Mouse (Mus musculus) spleen, adult 2 months (tissue): Measurements from ENCODE around the gene Cd44. TPM values are rescaled to one million over a fixed set of nuclear protein-coding genes. Genes with fewer than 3 reads are reported as not detected.

Experiments used
- DNase-seq, 2 experiments: peaks; one replicate each; pipeline versions ENCODE4 v3.0.0 to v3.0.0-alpha.2; 2012 to 2021; ENCODE audit warnings: low spot score in 2 of 2, low read depth in 1 of 2
- H3K27ac ChIP-seq: fragments of 200-500 bp; 2 replicates; pipeline ENCODE4 v1.5.1; 2012; ENCODE audit warnings: low read length, inconsistent platforms; ENCODE audit not compliant: insufficient read depth
- H3K27me3 ChIP-seq: fragments of 200-500 bp; 2 replicates; pipeline ENCODE4 v1.6.1; 2012; ENCODE audit warnings: mild to moderate bottlenecking, moderate library complexity, low read length, inconsistent platforms; ENCODE audit not compliant: control insufficient read depth, insufficient read depth
- H3K36me3 ChIP-seq: fragments of 200-500 bp; 2 replicates; pipeline ENCODE4 v1.6.1; 2012; ENCODE audit warnings: mild to moderate bottlenecking, low read length, inconsistent platforms; ENCODE audit not compliant: control insufficient read depth, insufficient read depth
- H3K4me1 ChIP-seq: fragments of 200-500 bp; 2 replicates; pipeline ENCODE4 v1.6.1; 2011; ENCODE audit warnings: inconsistent platforms; ENCODE audit not compliant: control insufficient read depth, insufficient read depth, insufficient read length
- H3K4me3 ChIP-seq: fragments of 200-500 bp; 2 replicates; pipeline ENCODE4 v1.5.1; 2011; ENCODE audit warnings: mild to moderate bottlenecking, inconsistent platforms; ENCODE audit not compliant: insufficient read depth, insufficient read length; ENCODE audit errors: extremely low read depth
- CTCF ChIP-seq: fragments of 200-500 bp; IDR thresholded peaks from 2 replicates; pipeline ENCODE4 v1.5.1; 2011; ENCODE audit warnings: mild to moderate bottlenecking, inconsistent platforms; ENCODE audit not compliant: insufficient read depth, insufficient read length, insufficient replicate concordance; ENCODE audit errors: extremely low read depth
- POLR2A ChIP-seq: fragments of 200-500 bp; IDR thresholded peaks from 2 replicates; pipeline ENCODE4 v1.6.1; 2011; ENCODE audit warnings: low read depth, low read length, inconsistent platforms
- WGBS: fragments of 180-500 bp; shearing (Covaris S2); methylation state at CpG from one replicate; pipeline ENCODE4 v1.1.7; 2018; 5-methylcytosine and 5-hydroxymethylcytosine counted together
- polyA plus RNA-seq: library from polyadenylated mRNA; depleted of rRNA; stranded (reverse); fragments of >200 nt; gene quantifications from 2 replicates; pipeline ENCODE4 v1.2.3, GENCODE M21; 2012

Gene Cd44
- polyA plus RNA-seq, 1 experiment = 35.3 TPM

- H3K4me3 ChIP-seq = no peak overlapping the region
- no peak for TF ChIP-seq POLR2A
- no peaks in the 10 kb centered on the region for H3K27me3 ChIP-seq
- WGBS = 47% methylated on average over 5 of the region's 5 CpGs
- H3K27ac ChIP-seq = no peak overlapping the region
- no peaks in the 10 kb centered on the region for H3K36me3 ChIP-seq
- DNase-seq = no peak
- peaks cover 13% of the 10 kb centered on the region for H3K4me1 ChIP-seq
Measured at GRCm38 (mm10) chr2:102914675-102915074, 13.2 kb upstream of the Cd44 start.

- TF ChIP-seq CTCF (no peak), POLR2A (no peak)
- H3K36me3 ChIP-seq = no peaks in the 10 kb centered on the region
- H3K27ac ChIP-seq = no peak overlapping the region
- H3K4me3 ChIP-seq = no peak overlapping the region
- peaks cover 13% of the 10 kb centered on the region for H3K4me1 ChIP-seq
- H3K27me3 ChIP-seq = no peaks in the 10 kb centered on the region
- no peak for DNase-seq
- 61% methylated on average over 11 of the region's 11 CpGs for WGBS
Measured at GRCm38 (mm10) chr2:102913833-102914545, 12.5 kb upstream of the Cd44 start.

- peaks cover 13% of the 10 kb centered on the region for H3K4me1 ChIP-seq
- no peaks in the 10 kb centered on the region for H3K36me3 ChIP-seq
- peak overlapping the region; percentile 8; the same call in 1 of the 2 replicates for H3K27ac ChIP-seq
- no peak overlapping the region for H3K4me3 ChIP-seq
- no peak for DNase-seq
- H3K27me3 ChIP-seq = no peaks in the 10 kb centered on the region
- WGBS = 37% methylated on average over 2 of the region's 2 CpGs
- TF ChIP-seq CTCF (no peak), POLR2A (no peak)
Measured at GRCm38 (mm10) chr2:102912951-102913350, 11.5 kb upstream of the Cd44 start.

- H3K27me3 ChIP-seq = no peaks in the 10 kb centered on the region
Measured at GRCm38 (mm10) chr2:102912469-102912868, 11.0 kb upstream of the Cd44 start.

GRCm38 (mm10) chr2:102909403-102909802 lies 7.9 kb upstream of the Cd44 start:
- DNase-seq = no peak
- TF ChIP-seq POLR2A = no peak
- TF ChIP-seq CTCF = no peak
- Histone ChIP-seq H3K4me1 (peaks cover 8% of the 10 kb centered on the region), H3K36me3 (no peaks in the 10 kb centered on the region), H3K27ac (no peak overlapping the region), H3K4me3 (no peak overlapping the region), H3K27me3 (no peaks in the 10 kb centered on the region)
- WGBS = 76% methylated on average over 1 of the region's 1 CpGs

More at GRCm38 (mm10) chr2:102912469-102912868, 11.0 kb upstream of the Cd44 start:
- Histone ChIP-seq H3K4me1 (peaks cover 13% of the 10 kb centered on the region), H3K4me3 (no peak overlapping the region), H3K36me3 (no peaks in the 10 kb centered on the region), H3K27ac (no peak overlapping the region)
- WGBS = 58% methylated on average over 3 of the region's 3 CpGs
- DNase-seq = no peak
- TF ChIP-seq POLR2A = no peak
- no peak for TF ChIP-seq CTCF

- H3K27ac ChIP-seq = no peak overlapping the region
- TF ChIP-seq POLR2A (no peak), CTCF (no peak)
- 89% methylated on average over 3 of the region's 3 CpGs for WGBS
- no peak for DNase-seq
- H3K36me3 ChIP-seq = no peaks in the 10 kb centered on the region
- peaks cover 3% of the 10 kb centered on the region for H3K4me1 ChIP-seq
- H3K4me3 ChIP-seq = no peak overlapping the region
- no peaks in the 10 kb centered on the region for H3K27me3 ChIP-seq
Measured at GRCm38 (mm10) chr2:102905604-102906003, 4.1 kb upstream of the Cd44 start.

GRCm38 (mm10) chr2:102901828-102902223 lies 361 bp upstream of the Cd44 start:
- no peak for DNase-seq
- H3K27me3 ChIP-seq = no peaks in the 10 kb centered on the region
- 43% methylated on average over 3 of the region's 3 CpGs for WGBS
- TF ChIP-seq POLR2A (no peak), CTCF (no peak)
- peaks cover 13% of the 10 kb centered on the region for H3K4me1 ChIP-seq
- no peaks in the 10 kb centered on the region for H3K36me3 ChIP-seq
- H3K27ac ChIP-seq = no peak overlapping the region
- H3K4me3 ChIP-seq = peak overlapping the region; percentile 77
